Mouse (Mus musculus) right cerebral cortex, postnatal 14 days (tissue): Measurements from ENCODE around the gene Lemd2.

Source experiments
- DNase-seq: peaks from one replicate; pipeline ENCODE4 v3.0.0; 2022

The Lemd2 gene

DNA sequence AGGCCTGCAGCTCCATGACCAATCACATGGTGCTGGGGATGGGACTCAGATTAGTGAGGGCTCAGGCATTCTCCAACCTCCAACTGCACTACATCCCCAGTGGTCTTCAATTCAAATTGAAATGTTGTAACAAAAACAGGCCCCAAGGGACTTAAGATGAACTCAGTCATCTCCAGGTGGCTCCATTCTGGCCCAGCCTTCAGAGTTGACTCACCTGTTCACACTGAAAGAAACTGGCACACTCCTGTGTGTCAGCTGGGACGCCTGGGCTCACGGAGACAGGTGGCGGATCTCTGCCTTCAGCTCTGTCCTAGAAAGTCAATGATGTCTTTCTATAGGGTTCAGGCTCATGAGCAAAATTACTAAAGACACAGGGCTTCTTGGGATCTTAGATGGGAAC, 18.2 kb downstream of the Lemd2 start:
- DNase-seq, result no peak

DNA sequence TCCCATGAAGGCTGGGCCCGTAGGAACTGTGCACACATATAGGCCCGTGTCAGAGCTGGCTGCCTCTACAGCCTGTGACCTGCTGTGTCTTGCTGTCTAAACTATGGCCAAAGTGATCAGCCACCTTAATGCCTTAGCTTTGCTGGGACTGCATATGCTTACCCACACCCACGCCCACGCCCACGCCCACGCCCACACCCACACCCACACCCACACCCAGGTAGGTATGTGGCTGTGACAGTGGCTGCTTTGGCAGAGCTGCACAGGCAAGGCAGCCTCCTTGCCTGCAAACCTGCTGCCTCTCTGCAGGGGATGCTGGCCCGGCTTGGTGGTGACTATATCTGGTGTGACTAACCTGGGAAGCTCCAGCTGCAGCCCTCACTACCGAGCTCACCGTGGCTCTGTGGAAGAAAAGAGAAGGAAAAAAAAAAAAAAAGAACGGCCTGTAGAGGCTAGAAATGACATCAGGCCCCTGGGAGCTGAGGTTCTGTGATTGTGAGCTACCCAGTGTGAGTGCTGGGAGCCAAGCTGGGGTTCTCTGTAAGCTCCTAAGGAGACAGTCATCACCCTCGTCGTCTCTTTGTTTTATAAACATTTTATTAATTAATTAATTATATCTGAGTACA, 20.5 kb downstream of the Lemd2 start:
- DNase-seq, result no peak

DNA sequence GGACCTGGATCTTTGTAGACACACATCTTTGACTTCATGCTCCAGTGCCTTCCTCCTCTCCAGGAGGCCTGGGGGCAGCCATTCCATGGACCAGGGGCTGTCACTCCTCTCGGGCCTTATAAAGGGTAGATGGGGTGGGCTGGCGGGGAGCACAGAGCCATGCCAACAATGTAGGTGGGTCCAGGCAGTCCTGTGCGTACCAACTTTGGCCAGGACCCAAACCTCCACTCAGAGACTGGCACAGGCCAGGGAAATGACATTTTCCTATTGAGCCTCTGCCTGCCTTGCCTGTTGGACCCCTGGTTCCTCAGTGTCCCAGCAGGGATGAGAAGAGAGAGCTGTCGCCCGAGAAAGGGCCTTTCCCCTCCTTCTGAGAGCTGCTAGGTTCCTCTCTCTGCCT, 21.9 kb downstream of the Lemd2 start:
- no peak for DNase-seq

DNA sequence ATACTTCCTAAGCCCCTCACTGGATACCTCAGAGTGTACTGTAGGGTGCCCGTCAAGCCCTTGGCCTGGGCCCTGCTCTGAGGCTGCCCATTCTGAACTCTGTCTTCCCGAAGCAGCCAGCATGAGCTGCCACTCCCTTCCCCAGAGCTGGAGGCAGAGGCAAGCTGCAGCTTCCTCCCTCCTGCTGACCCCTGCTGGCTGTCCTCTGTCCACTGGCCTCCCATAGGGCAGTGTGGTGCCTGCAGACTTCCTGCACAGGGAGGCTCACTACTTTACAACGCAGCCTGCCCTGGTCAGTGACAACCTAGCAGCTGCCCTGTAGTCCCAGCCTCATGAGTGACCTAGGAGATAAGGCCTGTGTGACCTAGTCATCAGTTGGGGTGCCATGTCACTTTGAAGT, 22.6 kb downstream of the Lemd2 start:
- DNase-seq, result no peak

DNA sequence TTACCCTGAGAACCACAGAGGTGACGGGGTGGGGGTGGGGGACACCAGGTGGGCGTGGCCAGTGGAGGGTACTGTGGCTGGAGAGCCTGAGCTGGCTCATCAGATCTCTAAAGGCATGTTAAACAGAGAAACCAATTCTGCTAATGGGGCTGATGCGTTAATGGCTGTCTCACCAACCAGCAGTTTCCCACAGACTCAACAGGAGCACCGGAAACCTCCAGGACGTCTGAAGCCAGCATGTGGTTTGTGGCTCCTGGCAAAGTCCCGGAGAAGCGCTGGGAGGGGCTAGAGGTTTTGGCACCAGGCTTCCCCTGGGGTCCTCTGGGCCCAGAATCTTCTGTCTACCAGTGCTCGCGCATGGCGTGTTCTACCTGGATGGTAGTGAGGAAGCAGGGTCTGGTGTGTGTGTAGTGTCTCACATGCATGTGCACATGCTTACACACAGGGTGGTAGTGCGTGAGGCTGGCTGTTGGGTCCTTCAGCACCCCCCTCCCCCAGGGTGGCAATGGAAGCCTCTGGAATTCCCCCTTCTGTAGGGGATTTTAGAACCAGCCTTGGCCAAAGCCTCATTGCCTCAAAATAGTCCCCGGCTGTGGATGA, 24.5 kb downstream of the Lemd2 start:
- no peak for DNase-seq

DNA sequence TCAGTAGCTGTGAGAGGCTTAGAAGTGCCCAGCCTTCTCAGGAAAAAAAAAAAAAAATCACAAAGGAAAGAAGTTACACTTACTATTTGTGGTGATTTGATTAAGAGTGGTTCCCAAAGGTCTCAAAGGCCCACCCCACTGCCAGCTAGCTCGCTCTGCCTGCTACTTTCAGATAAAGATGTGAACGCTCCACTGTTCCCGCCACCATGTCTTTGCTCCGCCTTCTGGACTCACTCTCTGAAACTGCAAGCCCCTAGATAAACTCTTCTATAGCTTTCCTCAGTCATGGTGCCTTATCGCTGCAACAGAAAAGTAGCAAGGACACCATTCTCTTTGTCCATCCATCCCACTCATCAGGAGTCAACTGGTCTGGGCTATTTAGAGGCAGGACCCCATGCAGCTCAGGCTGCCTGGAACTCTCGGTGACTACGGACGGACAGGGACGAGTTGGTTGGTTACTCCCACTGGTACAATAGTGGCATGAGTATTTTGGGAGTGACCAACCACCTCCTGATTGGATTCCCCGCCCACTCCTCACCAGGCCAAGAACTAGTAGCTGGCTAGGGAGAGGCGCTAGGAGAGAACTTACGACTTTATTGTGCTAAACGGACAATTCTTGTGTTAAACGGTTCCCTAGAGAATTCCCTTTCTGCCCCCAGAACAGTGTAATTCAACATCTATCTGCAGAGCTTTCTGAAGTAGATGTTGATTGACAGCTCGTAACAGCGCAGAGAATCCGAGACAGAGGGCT, 25.7 kb downstream of the Lemd2 start:
- DNase-seq, result no peak

DNA sequence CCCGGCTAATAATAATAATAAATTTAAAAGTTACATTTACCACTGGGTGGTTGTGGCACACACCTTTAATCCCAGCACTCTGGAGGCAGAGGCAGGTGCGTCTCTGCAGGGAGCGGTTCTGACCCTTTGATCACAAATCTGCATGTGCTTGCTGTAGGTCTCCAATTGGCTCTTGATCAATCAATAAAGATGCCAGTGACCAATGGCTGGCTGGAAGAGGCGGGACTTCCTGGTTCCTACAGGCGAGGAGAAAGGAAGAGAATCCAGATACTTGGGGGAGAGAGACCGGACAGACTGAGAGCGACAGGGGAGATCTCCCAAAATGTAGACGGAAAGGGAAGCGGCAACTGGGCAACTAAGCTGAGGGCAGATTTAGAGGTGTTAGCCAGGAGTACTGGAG, 26.2 kb downstream of the Lemd2 start:
- no peak for DNase-seq

DNA sequence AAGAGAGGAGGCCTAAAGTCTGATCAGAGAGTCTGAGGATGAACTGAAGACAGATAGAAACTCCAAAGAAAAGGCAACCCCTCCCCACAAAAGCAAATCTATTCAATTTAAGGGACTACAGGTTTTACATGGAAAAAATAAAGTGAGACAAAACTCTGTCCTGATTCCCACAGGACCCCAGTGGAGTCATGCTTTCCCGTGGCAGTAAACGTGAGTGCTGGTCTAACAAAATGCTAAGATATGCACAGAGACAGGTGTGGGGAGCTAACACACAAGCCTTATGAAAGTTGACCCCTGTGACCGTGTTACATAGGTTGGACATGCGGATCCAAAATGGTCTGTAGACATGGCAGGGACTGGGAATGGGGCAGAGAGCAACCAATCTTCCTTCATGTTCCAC, 27.5 kb downstream of the Lemd2 start:
- DNase-seq, result no peak

DNA sequence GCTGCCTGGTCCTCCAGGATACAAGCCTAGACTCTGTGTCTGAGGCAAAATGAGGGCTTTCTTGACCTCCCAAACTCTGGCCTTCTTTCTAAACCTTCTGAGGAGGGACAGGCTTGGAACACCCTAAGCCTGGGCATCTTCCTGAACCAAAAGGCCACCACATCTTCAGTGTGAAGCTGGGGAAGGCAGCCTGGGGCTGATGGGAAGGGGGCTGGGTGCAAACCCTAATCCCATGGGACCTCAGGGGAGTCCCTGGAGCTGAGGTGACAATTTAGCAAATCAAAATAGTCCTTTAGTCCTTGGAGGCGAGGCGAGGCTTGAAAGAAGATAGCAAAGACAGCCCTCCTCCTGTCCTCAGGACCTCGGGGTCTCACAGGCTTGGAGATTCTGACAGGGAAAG, 28.0 kb downstream of the Lemd2 start:
- DNase-seq, result no peak

DNA sequence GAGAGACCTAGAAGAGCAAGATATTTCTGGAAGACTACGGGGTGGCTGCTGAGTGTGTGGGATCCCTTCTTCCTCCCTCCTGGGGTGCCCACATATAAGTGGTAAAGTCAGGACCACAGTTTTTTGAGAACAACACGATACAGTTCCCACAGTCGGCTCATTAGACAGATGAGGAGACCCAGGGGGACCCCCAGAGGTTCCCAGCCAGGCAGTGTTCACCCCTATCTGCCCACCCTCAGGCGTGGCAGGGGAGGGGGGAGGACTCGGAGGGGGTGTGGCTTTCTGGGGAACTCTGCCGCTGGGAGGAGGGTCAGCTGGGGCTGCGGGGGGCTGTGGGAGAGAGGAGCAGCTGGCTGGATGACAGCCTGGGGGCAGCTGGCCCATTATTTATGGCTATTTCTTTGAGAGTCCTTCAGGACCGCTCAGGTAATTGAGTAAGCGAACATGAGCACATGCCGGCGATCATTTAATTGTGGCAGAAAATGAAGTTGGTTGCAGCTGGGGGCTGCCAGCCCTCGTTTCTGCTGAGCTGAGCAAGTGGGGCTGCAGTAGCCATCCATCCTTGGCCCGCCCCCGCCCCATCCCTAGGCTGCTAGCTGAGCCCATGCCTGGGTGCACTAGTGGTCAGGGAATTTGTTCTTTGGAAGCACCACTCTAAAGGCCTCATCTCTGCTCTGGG, 28.9 kb downstream of the Lemd2 start:
- DNase-seq, result no peak

DNA sequence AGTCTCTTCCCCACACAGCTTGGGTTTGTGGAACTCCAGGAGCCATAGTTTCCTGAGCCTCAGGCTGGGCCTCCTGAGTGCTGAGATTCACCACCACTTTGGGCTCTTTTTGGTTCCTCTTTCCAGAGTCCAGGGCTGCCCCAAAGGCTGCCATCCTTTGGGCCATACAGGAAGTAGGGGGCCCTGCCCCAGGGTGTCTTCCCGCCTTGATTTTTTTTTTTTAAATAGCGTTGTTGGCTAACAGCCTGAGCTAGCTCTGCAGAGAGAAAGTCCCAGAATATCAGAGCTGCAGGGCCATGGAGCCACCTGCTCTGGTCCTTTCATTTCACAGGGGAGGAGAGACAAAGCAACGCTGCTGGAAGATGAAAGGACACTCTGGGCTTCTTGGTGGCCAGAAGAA, 30.6 kb downstream of the Lemd2 start:
- no peak for DNase-seq

DNA sequence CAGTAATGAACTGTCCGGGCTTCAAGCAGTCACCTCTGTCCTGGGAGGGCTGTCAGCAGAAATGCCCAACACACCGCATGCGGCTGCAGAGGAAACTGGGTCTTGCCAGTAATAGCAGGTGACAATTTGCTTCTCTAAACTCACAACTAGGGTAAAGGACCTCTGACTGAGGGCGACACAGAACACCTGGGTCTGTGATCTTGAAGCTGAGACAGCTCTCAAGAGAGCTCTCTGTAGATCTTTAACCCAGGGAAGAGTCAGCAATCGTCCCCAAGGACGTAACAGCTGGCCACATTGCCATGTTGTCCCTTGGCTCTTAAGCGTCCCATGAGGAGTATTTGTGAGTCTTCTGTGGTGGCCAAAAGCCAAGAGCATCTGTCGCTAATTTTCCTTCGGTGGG, 31.8 kb downstream of the Lemd2 start:
- no peak for DNase-seq

DNA sequence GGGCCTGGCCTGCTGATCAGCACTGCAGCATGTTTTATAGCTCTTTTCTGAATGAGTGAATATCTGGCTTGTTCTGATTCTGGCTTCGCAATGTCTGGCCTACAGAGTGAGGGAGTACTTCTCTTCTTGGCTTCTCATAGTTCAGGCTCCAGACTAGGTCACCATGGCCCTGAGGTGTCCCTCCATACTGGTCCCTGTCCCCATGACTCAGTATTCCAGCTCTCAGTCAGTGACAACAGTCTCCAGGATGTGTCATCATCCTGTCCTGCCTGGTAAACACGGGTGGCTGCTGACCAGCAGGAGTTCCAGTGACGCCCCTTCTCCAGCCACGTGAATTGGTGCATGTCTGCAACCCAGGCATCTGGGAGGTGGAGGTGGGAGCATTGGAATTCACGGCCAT, 33.1 kb downstream of the Lemd2 start:
- DNase-seq, result no peak

DNA sequence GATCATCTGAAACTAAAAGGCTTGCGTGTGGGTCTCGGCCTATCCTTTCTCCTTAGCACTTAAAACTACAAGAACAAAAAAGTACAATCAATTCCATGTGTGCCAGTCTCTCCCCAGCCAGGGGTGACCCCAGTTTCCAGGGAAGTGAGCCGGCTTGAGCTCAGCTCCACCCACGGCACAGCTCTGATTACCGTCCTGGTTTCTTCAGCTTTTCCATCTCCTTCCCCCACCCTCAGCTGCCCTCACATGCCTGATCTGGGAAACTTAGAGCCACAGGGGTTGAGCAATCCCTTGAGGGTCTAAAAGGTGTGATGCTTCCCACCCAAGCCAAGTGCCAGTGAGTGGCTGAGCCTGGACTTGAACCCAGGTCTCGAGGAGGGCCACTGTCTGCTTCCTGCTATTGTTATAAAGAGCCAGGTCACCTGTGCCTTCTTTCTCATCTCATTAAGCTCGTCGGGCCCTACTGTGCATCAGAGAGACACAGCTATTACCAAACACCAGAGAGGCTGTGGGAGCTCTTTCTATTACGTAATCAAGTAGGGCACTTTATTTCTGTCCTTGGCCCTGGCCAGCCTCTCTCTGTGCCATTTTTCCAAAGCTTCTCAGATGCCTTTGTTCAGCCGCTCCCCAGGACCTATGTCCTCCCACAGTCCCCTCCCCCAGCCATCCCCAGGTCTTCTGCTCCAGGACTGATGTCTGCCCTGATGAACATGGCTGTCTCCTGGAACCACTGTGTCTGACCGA, 34.1 kb downstream of the Lemd2 start:
- no peak for DNase-seq

DNA sequence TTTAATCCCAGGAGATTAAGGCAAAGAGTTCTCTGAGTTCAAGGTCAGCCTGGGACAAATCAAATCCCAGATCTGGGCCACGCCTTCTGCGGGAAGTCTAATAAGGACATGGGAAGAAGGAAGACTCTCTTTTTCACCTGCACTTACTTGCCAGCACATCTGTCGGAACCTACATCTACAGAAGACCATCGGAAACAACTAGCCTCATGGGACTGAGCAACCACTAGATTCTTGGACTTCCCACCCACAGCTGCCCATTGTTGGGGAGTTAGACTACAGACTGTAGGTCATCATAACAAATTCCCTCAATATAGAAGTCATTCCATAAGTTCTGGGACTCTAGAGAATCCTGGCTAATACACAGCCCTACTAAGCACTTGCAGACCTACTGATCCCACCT, 35.7 kb downstream of the Lemd2 start:
- no peak for DNase-seq

DNA sequence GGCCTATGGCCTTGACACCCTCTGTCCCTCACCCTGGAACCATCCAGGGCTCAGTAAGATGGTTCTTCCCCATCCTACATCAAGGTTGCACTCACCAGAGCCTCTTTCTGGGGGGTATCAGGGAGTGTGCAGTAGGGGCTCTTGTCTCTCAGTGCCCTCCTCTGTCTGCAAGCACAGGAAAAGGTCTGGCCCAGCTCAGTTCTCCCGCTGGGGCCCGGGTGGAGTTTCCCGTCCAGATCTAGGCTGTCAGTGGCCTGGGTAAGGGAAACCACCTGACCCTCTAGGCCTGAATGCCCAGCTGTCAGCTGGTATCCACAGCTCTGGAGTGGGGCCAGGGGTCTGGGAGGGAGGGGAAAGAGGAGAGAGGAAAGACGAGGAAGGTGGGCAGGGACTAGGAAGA, 36.7 kb downstream of the Lemd2 start, which contains the start of gene Ip6k3:
TSS of gene Ip6k3 (minus strand) at position 251 of the 400 bp plus-strand sequence.
- no peak for DNase-seq

DNA sequence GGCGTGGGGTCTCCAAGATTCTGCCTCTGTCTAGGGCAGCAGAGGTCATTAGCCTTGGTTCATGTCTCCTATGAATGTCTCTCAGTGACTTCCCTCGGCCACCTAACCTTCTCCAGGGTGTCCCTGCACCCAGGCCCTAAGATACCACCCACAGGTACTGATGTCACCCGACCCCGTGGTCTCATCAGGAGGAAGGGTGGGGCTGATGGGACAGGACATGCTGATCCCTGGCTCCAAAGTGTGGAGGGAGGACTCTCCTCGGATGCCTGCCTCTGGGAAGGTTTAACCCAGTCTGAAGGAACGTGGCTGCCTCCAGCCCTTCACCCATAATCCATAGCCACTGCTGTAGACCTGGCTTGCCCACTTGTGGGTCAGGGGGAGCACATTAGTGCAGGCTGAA, 37.4 kb downstream of the Lemd2 start:
- DNase-seq, result no peak

DNA sequence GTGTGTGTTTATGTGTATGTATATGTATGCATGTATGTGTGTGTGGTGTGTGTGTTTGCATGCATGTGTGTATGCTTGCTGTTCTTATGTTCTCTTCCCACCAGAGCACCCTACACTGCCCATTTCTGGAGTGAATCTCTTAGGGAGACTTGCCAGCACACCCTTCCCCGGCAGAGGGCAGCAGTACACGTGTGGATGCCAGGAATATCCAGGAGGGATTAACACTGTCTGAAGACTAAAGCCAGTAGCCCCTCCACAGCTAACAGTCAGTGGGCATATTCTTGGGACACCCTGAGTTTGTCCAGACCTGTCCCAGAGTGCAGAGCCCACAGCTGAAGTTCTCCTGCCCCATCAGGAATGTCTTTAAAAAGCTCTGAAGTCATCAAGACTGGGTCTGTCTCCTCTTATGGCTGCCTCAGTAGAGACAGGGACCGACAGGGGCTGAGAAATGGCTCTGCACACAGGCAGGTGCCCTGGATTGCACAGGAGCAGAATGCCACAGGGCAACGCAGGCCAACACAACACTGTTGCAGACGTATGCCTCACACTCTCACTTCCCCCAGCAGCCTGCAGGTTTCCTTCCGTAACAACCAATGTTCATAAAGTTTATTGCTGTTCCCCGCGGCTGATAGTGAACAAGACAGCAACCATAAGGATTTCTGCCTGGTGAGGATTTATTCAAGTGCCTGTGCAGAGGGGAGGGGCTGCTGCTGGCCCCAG, 39.1 kb downstream of the Lemd2 start:
- DNase-seq, result peak; percentile 69

DNA sequence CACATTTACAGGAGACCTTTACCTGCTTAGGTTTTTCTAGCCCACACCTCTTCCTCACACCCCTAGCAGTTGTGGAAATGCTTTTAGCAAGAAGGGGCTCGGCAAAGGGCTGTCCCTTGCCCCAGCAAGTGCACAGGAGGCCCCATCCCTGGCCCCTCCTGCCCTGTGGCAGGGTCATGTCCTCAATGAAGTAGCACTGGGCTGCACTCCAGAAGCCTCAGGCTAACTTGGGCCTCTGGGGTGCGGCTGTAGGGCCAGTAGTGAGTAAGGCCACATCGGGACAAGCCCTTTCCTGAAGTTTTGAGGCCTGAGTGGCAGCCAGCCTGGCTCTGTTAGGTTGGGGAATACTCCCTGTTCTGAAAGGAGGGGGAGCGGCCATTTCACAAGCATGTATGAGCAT, 43.4 kb downstream of the Lemd2 start:
- no peak for DNase-seq

DNA sequence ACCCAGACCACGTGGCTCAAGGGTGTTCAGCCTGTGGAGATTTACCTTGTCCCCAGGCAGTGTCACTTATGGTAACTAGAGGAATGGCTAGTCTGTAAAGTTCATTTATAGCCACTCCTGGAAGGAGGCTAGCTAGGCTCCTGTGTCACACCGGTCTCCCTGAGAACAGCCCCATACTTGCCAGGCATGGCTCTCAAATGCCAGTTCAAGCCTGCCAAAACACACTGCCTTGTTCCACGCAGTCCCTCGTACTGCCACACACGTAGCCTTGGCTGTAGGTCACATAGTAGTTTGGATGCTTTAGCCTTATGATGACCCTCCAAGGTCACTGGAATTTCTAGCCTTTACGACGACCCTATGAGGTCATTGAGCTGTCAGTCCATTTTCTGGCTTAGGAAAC, 45.1 kb downstream of the Lemd2 start:
- DNase-seq, result no peak

DNA sequence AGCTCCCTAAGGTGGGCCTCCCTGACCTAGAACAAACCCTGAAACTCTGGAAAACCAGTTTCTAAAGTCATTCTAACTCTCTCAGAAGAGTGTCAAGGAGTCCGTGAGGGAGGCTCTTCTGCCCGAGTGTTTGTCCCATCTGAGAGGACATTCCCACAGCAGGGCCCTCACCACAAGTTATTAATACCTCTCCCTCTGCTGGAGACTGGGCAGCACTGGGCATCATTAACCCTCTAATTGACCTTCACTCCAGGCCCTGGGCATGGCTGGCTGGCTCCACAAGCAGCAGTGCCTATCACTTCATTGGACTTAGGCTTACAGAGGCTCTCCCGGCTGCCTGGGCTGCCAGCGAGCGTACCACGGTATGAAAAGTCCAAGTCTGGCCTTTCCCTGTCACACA, 45.8 kb downstream of the Lemd2 start:
- no peak for DNase-seq

DNA sequence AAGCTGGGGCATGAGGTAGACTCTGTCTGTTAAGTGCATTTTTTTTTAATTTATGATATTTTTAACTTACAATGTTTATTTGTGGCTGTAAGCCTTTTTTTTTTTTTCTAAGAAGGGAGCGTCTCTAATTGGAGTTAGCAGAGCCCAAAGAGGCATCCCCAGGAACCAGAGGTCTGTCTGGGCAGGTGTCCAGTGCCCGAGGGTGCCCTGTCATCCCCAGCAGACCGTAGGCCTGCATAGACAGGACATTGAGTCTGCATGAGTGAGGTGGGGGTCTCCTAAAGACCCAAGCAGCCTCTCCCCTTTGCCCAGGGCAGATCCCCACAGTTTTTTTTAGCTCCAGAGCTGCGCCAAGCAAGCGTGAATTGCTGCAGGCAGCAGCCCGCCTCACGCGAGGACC, 48.5 kb downstream of the Lemd2 start:
- DNase-seq, result no peak

DNA sequence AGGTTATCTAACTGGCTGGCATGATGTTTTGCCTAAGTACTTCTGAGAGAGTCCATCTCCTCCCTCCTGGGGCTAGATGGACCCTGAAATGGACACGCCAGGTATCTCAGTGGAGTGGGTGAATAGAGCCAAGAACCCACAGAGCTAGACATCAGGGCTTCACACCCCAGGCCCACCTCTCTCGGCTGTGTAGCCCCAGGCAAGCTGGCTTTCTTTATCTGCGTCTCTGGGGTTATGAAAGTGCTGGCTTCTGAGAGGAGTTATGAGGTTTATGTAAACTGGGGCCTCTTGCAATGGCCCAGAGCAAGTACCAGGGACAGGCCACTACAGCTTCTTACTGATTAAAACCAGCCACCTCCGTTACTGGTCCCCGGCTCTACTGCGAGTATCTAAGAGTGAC, 49.4 kb downstream of the Lemd2 start:
- no peak for DNase-seq
